Mouse (Mus musculus) NIH3T3 (cell line): Measurements from ENCODE around the gene Cacna1f.

Experiments used
- DNase-seq: peaks from one replicate; pipeline ENCODE4 v3.0.0-alpha.2; 2012; ENCODE audit warnings: low read depth

Gene Cacna1f

GRCm38 (mm10) chrX:7606783-7607182 lies at the start of gene Cacna1f:
Gene Cacna1f (plus strand): TSS chrX:7607083.
- DNase-seq = no peak

- no peak for DNase-seq
These were observed 43.8 kb upstream of the Cacna1f start for GRCm38 (mm10) chrX:7563076-7563475.

- DNase-seq = no peak
These were observed 40.5 kb upstream of the Cacna1f start for GRCm38 (mm10) chrX:7566352-7566751.

GRCm38 (mm10) chrX:7567491-7567890 lies 39.4 kb upstream of the Cacna1f start:
- DNase-seq = no peak

- DNase-seq = peak; percentile 12
These were observed 36.3 kb upstream of the Cacna1f start for GRCm38 (mm10) chrX:7570481-7571175.

GRCm38 (mm10) chrX:7571565-7572136 lies 35.2 kb upstream of the Cacna1f start:
- no peak for DNase-seq

- DNase-seq = no peak
These were observed 34.4 kb upstream of the Cacna1f start for GRCm38 (mm10) chrX:7572466-7572865.

GRCm38 (mm10) chrX:7573176-7574086 lies 33.5 kb upstream of the Cacna1f start, which contains the start of gene Foxp3:
Gene Foxp3 (plus strand): TSS chrX:7573644.
- DNase-seq = peak; percentile 30

GRCm38 (mm10) chrX:7574087-7574884 lies 32.6 kb upstream of the Cacna1f start, which contains the start of gene Ppp1r3f:
Gene Ppp1r3f (minus strand): TSS chrX:7574283.
- DNase-seq = peak; percentile 96

GRCm38 (mm10) chrX:7574885-7575231 lies 32.0 kb upstream of the Cacna1f start:
- DNase-seq = no peak

GRCm38 (mm10) chrX:7581151-7581550 lies 25.7 kb upstream of the Cacna1f start:
- no peak for DNase-seq

GRCm38 (mm10) chrX:7583881-7584280 lies 23.0 kb upstream of the Cacna1f start:
- no peak for DNase-seq

- no peak for DNase-seq
These were observed 20.5 kb upstream of the Cacna1f start for GRCm38 (mm10) chrX:7586356-7586755.

GRCm38 (mm10) chrX:7595371-7595770 lies 11.5 kb upstream of the Cacna1f start:
- no peak for DNase-seq

- DNase-seq = no peak
These were observed 2.9 kb upstream of the Cacna1f start for GRCm38 (mm10) chrX:7604004-7604403.

- DNase-seq = peak; percentile 93
These were observed 1.9 kb upstream of the Cacna1f start, which contains the start of gene Ccdc22 for GRCm38 (mm10) chrX:7604879-7605574. Gene Ccdc22 (minus strand): TSS chrX:7605517.

GRCm38 (mm10) chrX:7605575-7605941 lies 1.3 kb upstream of the Cacna1f start:
- no peak for DNase-seq

GRCm38 (mm10) chrX:7610035-7610434 lies 3.2 kb downstream of the Cacna1f start:
- no peak for DNase-seq

GRCm38 (mm10) chrX:7610536-7611258 lies 3.8 kb downstream of the Cacna1f start:
- DNase-seq = no peak

GRCm38 (mm10) chrX:7617889-7618551 lies 11.1 kb downstream of the Cacna1f start:
- DNase-seq = no peak
